Mouse (Mus musculus) ZHBTc4 (cell line): ENCODE results near the gene Gpr137.
"Not testable (repeated sequence)": the region's sequence is repeated elsewhere in the genome, so short reads cannot be mapped to it uniquely, and the experiment has no call there.

Source experiments
- DNase-seq: peaks from one replicate; pipeline ENCODE4 v3.0.0-alpha.2; 2011; ENCODE audit warnings: low read depth, low spot score

Gpr137 gene

GRCm38 (mm10) chr19:6905498-6906159, 36.7 kb downstream of the Gpr137 start:
- DNase-seq = no peak

- DNase-seq = no peak
Observed at GRCm38 (mm10) chr19:6904846-6905245, 37.4 kb downstream of the Gpr137 start.

GRCm38 (mm10) chr19:6903031-6903430, 39.2 kb downstream of the Gpr137 start:
- no peak for DNase-seq

- DNase-seq = no peak
Observed at GRCm38 (mm10) chr19:6899641-6900040, 42.6 kb downstream of the Gpr137 start.

- DNase-seq = not testable (repeated sequence)
Observed at GRCm38 (mm10) chr19:6895608-6896305, 46.5 kb downstream of the Gpr137 start.

GRCm38 (mm10) chr19:6893731-6894451, 48.4 kb downstream of the Gpr137 start:
- DNase-seq = no peak

- no peak for DNase-seq
Observed at GRCm38 (mm10) chr19:6892512-6892911, 49.8 kb downstream of the Gpr137 start.
